Mouse (Mus musculus): Measurements from ENCODE around the gene Rps6ka4.

Rps6ka4 gene

GRCm38 (mm10) chr19:6840475-6841291 is at the start of gene Rps6ka4:
Rps6ka4 (minus strand) TSS chr19:6840636.
- peak; percentile 77 for DNase-seq (ENCODE audit: low read depth, low spot score)

DNA sequence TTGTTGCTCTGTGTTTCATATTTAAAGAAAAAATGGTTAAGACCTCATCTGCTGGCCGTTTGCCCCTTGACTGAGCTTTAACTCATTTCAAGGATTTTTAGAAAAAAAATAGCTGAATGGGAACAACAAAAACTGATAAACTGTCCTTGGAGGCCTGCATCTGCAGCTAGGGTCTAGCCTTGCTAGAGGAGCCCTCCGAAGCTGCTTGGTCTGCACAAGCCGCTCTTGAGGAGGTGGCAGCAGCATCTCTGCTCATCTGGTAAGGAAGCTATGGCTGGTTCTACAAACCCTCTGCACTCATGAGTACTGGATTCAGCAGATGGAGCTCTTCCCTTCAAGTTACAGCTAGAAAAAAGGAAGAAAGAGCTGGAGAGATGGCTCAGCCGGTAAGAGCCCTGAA is 37.5 kb upstream of the Rps6ka4 start:
- DNase-seq (ENCODE audit: low read depth, low spot score) = no peak

- peak; percentile 22 for DNase-seq (ENCODE audit: low read depth, low spot score)
Observed at GRCm38 (mm10) chr19:6876799-6877198, 36.4 kb upstream of the Rps6ka4 start.

GRCm38 (mm10) chr19:6875834-6876233 is 35.4 kb upstream of the Rps6ka4 start:
- peak; percentile 74 for DNase-seq (ENCODE audit: low read depth, low spot score)

- no peak for DNase-seq (ENCODE audit: low read depth, low spot score)
Observed at GRCm38 (mm10) chr19:6874257-6874656, 33.8 kb upstream of the Rps6ka4 start.

GRCm38 (mm10) chr19:6872701-6873100 is 32.3 kb upstream of the Rps6ka4 start:
- DNase-seq (ENCODE audit: low read depth, low spot score) = no peak

DNA sequence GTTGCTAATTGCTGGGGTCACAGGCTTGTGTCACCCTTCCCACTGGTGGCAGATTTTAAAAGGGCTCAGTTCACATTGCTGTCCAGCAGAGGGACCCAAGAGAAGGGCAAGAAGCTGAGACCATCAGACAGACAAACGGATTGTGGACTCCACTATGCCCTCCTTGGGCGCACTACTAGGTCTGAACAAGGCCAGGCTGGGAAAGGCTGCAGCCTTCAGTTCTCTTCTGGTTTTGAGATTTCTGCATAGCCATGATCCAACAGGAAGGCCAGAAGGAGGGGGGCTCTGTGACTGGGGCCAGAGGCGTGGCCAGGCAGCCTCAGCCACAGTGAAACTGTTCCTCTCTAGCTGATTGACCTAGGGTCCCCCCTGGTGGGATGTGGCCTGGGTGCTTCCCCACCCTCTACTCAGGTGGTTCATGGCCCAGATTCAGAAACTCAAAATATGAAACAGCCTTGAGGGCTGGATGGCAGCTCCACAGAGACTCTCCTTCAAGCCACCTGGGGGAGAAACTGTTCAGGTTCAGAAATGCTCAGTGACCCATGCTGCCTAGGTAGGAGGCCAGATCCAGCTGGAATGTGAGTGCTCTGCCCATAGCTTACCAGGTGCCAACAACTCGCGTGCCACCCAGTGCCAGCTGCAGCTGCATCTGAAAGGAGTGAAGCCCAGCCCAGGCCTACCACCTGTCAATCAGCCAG is 31.3 kb upstream of the Rps6ka4 start:
- peak; percentile 36 for DNase-seq (ENCODE audit: low read depth, low spot score)

DNA sequence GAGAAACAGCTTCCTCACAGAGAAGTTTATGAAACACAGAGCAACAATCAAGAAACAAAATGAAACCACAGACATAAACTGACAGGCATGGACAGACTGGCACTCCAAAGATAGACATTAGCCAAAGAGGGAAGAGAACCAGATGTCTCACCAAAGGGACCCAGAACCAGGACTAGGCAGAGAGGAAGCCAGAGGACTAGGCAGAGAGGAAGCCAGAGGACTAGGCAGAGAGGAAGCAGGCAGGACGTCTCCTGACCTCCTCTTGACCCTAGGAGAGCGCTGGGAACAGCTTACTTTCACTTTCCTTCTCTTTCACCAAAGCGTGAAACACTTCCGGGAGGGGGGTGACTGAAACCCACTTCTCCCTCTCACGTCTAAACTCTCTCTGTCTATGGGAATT is 28.9 kb upstream of the Rps6ka4 start:
- DNase-seq (ENCODE audit: low read depth, low spot score) = peak; percentile 44

DNA sequence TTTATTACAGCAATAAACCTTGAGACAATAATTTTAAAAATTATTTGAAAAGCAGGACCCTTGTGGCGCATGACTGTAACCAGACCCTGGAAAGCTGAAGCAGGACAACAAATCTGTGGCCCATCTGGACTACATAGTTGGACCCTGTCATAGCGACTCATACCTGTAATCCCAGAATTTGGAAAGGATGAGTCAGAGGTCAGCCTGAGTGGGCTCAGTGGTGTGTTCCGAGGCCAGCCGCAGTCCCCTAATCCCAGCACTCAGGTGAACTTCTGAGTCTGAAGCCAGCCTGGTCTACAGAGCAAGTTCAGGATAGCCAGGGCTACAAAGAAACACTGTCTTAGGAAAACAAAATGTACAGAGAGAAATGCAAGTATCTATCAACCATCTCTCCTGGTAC is 21.0 kb upstream of the Rps6ka4 start:
- DNase-seq (ENCODE audit: low read depth, low spot score) = no peak

DNA sequence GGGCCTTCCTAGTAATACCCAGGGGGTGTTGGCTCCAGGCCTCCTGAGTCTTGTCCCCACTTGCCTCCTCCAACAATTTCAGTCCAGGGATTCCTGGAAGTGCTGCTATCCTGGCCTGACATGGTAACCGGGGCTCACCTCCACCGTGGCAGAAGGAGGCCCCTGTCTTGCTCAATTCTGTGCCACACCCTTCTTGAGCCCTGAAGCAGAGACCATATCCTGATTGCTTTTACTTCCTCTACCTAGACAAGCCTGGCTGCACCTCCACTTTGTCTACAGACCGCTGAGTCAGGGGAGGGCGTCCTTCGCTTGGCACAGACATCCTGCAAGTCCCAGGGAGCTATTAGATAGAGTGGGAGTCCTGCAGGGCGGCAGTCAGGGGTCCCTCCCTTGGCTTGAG is 20.3 kb upstream of the Rps6ka4 start:
- DNase-seq (ENCODE audit: low read depth, low spot score) = no peak

- no peak for DNase-seq (ENCODE audit: low read depth, low spot score)
Observed at GRCm38 (mm10) chr19:6859971-6860370, 19.5 kb upstream of the Rps6ka4 start.

- DNase-seq (ENCODE audit: low read depth, low spot score) = no peak
Observed at GRCm38 (mm10) chr19:6859032-6859651, 18.7 kb upstream of the Rps6ka4 start.

GRCm38 (mm10) chr19:6858031-6858430 is 17.6 kb upstream of the Rps6ka4 start, which contains the start of gene Ccdc88b:
Ccdc88b (minus strand) TSS chr19:6858211.
- no peak for DNase-seq (ENCODE audit: low read depth, low spot score)

GRCm38 (mm10) chr19:6857391-6858005 is 17.1 kb upstream of the Rps6ka4 start:
- DNase-seq (ENCODE audit: low read depth, low spot score) = no peak

DNA sequence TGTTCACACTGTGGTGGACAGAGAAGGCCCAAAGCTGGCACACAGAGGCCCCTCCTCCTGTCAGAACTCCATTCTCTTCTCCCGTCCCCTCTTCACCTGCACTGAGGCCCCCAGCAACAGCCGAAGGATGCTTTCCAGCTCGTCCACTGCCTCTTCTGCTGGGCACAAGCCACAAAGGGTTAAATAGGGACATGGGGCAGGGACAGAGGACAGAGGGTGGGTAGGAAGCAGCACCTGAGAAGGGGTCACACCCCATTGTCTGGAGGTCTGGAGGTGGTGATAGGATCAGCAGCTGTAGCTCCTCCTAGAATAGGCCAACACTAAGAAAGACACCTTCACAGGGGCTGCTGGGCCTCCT is 16.5 kb upstream of the Rps6ka4 start:
- no peak for DNase-seq (ENCODE audit: low read depth, low spot score)

DNA sequence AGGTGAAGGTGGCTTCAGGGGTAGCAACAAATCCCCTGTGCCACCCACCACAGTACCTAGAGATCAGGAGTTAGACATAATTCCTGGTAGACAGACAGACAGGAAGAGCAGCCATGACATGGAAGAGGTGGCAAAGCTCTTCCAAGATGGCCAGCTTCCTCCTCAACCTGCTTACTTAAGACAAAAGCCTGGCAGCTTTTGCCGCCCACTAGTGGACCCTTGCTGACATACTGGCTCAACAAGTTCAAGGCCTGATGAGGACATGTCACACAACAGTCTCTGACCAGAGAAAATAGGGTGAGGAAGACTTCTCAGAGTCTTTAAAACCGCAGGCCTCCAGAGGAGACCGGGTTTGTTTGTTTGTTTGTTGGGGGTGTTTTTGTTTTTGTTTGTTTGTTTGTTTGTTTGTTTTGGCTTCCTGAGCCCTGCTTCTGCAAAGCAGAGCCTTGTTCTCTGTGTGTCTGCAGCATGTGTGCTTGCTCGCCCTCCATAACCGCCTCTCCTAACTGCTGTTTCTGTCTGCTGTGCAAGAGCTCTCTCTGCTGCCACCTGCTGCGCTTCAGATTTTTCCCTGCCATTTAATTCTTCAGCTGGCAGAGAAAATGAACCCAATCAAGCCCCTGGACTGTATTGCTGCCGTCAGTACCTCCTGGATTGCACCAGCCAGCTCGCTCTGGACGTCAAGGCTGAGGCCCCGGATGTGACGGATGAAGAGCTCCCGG is 16.0 kb upstream of the Rps6ka4 start:
- DNase-seq (ENCODE audit: low read depth, low spot score) = peak; percentile 85

DNA sequence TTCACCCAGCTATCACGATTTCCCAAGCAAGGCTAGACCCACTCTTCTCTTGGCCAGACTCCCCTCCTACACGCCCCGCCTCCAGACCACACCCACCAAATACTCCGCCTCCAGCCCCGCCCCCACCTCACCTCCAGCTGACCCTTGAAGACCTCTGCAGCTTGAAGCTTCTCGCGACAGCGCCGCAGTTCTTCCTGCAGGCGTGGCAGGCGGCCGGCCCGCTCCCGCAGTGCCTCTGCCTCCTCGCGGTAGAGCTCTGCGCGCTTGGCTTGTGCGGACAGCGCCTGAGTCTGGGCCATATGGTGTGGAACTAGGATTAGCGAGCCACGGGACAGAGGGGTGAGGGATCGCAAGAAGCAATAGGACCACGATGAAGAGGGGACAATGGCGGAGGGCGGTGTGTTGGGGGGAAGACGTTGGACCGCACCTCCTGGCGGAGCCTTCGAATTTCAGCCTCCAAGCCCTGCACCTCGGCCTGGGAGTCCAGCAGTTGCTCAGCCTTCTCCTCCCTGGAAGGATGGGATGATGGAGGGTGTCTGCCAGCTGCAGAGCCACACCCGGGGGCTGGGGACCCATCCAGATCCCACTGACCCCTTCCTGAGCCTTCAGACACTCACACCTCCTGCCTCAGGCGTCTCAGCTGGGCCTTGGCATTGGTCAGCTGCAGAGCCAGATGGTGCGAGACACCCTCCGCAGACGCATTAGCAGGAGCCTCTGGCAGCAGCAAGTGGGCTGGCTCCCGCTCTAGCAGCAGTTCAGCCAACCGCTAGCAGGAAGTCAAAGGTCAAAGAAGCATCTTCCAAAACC is 15.0 kb upstream of the Rps6ka4 start:
- peak; percentile 68 for DNase-seq (ENCODE audit: low read depth, low spot score)

- no peak for DNase-seq (ENCODE audit: low read depth, low spot score)
Observed at GRCm38 (mm10) chr19:6854658-6855057, 14.2 kb upstream of the Rps6ka4 start.

DNA sequence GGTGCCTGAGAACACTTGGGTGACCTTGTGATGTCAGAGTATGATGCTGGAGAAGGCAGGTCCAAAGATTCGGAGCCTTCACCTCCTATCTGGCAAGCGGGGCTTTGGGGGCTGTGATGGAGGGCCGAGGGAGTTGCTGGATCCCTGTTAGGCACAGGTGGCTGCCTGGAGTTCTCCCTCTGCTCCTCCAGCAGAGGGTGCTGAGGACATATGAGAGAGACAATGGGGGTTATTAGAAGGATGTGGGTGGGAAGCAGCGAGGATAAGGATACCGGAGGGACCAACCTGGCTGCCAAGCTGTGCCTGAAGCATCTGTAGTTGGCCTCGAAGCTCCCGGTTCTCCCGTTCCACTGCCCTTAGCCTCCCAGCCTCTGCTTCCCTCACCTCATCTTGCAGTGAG is 13.5 kb upstream of the Rps6ka4 start:
- no peak for DNase-seq (ENCODE audit: low read depth, low spot score)

DNA sequence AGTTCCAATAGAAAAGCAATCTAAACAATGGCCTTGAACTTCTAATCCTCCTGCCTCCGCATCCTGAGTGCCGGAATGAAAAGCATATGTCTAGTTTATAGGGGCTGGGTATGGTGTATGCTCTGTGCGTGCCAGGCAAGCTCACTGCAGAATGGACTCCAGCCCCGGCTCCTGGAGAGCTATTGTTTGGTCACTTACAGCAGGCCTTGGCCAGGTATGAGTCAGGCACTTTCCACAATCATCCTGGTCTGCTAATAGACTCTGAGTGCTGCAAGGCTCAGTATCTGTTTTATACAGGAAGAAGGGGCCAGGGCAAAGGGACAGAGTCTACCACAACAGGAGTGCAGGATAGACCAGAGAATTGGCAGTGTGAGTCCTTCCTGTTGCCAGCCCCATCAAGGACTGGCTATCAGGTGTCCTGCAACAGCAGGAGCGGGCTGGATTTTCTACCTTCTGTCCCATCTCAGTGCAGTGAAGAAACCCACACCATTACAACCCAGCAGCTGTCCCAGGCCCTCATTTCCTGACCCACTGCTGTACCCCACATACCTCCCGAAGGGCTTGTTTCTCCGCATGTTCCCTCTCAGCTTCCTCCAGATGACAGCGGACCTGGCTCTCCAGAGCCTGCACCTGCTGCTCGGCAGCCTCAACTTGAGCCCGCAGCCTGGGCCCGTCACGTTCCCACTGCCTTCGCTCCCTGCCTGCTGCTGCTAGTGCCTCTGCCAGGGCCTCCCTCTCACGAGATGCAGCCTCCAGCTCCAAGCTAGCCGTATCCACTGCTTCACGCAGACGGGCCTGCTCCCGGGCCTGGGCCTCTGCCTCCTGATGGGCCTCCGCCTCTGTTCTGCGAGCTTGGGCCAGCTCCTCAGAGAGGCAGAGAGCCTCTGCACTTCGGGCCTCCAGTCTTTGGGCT is 12.2 kb upstream of the Rps6ka4 start:
- DNase-seq (ENCODE audit: low read depth, low spot score) = no peak

Measured in brain, adult 2 months (tissue).